Mouse (Mus musculus) right cerebral cortex, postnatal 25 days (tissue): ENCODE measurements around the gene Plcb3.
"Not testable (repeated sequence)": the region's sequence is repeated elsewhere in the genome, so short reads cannot be mapped to it uniquely, and the experiment has no call there.

ENCODE experiments used
- DNase-seq: peaks from one replicate; pipeline ENCODE4 v3.0.0; 2022

Gene Plcb3

DNA sequence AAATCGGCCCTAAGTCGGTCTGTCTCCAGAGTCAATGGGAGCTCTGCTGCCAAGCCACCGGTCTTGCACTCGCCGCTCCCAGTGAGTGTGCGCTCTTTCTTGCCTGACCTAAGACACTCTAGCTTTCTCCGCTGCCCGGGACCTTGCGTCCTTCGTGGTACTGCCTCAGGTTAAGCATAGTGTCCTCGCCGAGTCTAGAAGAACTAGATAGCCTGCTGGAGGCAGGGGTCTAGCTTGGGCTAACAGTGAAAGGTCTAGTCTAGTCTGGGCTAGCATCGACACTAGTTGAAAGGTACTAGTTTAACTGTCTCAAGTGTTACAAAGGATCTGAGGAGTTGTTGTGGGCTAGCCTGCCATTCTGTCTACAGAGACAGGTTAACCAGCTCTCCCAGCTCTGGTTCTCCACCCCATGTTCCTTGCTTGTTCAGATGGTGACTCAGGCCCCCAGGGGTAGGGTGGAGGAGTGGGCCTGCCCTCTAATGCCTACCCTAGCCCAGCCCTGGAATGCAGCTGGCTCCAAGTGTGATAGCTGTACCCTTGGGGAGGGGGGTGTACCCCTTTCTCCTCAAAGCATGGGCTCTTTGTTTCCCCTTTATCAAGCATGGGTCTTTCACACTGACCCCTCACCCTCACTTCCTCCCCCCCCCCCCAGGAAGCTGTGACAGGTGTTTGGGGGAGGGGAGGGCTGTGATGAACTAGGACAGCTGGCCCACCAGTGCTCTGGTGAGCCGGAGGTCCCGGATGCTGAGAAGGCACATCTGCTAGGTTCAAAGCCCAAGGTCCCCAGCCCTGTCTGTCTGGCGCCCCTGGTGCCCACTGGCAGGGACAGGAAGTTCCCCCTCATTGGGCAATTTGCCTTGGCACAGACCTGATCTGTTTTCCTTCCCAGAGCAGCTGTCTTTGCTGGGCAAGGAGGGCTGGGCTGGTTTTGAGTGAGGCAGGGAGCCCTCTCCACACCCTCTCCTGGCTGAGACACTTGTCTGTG is at the start of gene Plcb3:
Gene Plcb3 (minus strand): TSS at position 934 of the 985 bp plus-strand sequence.
- peak; percentile 52 for DNase-seq

DNA sequence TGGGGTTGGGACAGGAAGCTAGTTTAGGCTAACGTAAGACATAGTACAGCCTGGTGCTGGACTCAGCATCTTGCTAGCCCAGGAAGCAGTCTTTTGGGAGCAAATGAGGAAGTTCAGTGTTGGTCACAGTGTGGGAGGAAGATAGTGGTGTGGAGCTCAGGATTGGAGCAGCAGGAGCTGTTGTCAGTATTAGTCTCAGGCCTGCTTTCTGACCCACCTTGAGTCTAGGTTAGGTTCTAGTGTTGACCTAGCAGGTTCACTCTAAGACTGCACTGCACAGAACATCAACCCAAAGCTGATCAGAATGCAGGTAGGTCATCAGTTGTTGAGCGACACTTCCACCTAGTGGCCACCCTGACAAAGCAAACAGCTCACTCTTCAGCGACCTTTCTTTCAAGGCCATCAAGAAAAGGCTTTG is 44.0 kb upstream of the Plcb3 start:
- DNase-seq = no peak

DNA sequence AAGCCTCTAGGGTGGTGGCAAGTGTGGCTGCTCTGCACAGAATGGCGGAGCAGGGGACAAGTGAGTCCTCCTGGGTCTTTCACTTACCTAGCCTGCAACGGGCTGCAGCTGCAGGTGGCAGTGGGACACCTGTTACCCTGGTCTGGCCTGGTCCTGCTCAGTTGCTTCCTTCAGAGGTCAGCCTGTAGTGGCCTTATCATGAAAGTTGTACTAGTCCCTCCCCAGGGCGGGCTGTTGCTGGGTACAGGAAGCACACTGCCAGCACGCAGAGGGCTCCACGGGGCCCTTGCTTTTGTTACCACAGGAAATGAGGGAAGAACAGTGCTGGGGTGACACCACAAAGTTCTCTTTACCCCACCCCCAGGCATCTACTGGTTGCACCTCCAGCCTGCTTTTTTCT is 42.9 kb upstream of the Plcb3 start, which contains the start of gene Fermt3:
Gene Fermt3 (minus strand): TSS at position 279 of the 400 bp plus-strand sequence.
- no peak for DNase-seq

DNA sequence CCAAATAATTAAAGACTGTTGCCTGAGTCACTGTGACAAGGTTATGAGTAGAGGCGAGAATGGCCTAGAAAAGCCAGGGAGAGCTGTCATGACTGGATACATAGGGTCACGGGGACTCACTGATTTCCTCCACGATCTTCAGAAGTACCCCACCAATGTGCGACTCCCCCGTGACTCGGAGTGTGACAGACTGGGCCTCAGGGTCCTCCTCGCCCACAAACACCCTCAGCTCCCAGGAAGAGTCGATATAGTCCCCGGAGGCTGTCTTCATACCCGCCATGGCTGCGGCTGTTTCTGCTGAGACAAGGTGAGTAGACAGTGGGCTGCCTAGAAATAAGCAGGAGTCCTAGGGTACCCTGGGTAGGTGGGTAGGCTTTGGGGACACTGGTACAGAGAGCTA is 42.3 kb upstream of the Plcb3 start:
- DNase-seq = no peak

DNA sequence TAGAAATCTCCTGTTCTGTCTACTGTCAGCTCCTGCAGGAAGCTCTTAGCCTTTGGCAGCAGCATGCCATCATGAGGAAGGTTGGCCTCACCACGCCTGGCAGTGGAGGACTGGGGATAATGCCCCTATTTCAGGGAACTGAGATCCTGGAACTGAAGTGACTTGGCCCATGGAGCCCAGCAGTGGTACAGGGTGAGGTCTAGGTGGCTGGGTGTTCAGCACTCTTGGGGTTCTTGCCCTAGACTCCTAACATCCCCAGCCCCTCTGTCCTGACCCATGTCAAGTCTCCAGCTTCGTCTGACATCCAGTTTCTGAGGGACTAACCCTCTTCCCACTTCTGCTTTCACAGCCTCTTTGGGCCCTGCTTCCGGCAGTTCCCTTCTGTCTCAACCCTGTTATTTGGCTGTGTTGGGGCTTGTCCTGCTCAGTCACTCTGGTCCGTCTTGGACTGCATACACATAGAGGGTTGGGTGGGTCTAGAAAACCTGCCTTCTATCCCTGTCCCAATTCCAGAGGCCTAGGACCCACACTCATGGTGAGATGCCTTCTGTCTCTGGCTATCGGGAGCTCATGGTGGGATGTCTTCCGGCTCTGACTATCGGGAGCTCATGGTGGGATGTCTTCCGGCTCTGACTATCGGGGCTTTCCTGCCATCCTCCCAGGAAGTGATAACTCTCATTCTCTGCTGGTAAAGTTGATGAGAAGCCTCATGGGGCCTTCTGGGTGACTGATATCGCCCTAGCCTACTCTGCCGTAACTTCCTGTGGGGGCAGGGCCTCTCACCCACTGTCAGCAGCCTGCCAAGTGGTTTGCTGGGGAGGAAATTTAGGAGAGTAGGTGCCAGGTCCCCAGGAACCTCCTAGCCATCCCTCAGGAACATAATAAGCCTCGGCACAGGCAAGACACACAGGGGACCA is 41.5 kb upstream of the Plcb3 start:
- no peak for DNase-seq

DNA sequence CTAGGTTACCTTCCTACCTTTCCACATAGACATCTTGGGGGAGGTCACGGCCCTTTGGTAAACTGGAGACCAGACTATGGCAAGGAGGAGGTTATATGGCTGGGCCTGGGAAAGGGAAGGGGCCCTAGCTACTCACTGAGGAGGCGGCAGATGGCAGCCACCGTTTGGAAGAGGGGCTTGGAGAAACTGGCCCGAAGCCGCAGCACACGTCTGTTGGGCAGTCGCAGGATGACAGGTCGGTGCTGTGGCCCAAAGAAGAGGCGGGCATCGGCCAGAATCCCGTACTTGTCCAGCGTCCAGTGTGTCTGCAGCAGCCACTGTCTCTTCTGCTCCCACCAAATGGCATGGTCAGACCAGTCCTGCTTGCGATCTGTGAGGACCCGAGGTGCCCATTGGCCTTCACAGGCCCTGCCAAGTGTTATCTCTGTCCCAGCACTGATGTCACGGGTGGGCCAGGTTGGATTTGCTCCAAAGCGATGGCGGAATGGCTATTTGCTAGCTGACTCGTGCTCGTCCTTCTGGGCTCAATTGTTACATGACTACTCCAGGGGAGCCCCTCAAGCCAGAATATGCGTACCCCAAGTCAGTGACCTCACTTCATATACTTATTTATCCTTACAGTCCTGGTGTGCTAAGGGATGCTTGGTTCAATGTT is 38.3 kb upstream of the Plcb3 start:
- DNase-seq = no peak

DNA sequence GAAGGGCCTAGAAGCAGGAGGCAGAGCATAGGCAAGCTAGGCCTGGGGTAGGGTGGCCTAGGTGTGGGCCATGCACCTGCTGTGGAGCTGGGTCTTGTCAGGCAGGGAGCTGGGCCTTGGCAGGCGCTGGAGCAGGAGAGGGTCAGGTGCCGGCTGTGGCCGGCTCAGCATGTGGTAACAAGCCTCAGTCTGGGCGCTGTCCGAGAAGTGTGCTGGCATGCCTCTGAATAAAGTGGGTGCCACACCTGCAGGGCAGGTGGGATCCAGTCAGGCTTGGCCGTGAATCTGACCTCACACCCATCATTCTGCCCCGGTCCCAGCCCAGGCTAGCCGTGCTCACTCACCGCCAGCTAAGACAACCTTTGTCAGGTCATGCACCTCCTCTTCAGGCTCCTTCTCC is 37.7 kb upstream of the Plcb3 start:
- no peak for DNase-seq

DNA sequence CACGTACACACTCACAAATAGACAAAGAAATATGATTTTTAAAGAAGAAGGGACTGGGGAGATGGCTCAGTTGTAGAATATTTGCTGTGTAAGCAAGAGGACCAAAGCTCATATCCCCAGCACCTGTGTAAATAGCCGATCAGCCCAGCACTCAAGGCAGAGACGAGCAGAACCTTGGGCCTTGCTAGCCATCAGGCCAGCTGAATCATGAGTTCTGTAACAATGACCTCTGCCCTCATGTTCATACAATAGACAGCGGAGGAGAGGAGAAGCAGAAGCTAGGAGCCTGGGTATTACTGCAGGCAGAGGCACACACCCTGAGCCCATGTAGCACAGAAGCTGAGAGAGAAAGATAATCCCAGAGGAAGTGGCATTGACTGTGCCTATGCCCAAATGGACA is 36.2 kb upstream of the Plcb3 start:
- DNase-seq = no peak

DNA sequence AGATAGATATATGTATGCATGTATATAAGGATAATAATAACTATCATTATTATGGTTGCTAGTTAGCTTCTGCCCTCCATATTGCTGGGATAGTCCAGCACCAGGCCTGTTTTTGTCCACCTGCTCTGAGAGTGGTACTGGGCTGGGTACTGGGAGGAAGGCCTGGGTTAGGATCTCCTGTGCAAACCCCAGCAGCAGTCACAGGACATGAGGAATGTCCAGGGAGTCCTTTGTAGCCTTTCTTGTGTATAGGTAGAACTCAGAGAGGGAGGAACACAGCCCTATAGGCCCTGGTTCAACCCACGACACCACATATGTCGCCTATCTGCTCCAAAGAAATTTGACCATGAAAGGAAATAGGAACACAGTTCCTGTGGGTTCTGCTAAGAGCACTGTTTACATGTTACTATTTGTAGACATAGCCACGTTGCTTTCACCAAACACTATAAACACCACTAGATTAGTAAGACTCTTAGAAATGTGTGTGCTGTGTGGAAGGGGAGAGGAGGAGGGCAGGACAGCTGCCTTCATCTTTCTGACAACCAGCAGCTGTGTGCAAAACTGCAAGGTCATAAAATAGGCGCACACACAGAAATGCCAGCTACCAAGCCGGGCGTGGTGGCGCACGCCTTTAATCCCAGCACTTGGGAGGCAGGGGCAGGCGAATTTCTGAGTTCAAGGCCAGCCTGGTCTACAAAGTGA is 30.8 kb upstream of the Plcb3 start:
- no peak for DNase-seq

DNA sequence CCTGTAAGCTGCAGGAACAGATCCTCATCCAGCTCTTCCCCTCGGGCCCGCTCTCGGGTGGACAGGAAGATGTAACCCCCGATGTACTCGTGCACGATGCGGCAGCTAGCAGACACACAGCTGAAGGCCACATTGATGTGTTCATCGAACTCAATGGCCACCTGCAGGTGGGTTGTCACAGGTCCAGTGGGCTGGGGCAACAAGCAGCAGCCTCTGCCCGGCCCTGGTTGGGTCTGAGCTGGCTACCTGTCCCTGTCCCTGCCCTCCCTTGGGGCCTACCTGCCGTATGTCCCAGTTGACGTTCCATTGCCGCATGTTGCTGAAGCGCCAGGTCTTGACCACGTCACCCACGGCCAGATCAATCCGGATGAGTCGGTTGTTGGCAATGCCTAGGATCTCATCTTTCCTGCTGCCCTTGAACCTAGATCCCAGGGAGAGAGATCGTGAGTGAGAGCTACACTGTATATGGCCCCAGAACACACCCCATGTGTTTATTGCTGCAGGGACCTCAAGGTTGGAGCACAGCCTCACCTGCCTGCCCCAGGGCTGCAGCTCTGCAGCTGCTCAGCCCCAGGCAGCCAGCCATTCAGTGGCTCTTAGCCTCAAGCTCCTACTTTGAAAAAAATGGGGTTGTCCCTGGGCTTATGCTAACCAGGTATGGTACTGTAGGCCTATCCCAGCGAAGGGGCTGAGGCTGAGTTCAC is 23.2 kb upstream of the Plcb3 start:
- DNase-seq = no peak

DNA sequence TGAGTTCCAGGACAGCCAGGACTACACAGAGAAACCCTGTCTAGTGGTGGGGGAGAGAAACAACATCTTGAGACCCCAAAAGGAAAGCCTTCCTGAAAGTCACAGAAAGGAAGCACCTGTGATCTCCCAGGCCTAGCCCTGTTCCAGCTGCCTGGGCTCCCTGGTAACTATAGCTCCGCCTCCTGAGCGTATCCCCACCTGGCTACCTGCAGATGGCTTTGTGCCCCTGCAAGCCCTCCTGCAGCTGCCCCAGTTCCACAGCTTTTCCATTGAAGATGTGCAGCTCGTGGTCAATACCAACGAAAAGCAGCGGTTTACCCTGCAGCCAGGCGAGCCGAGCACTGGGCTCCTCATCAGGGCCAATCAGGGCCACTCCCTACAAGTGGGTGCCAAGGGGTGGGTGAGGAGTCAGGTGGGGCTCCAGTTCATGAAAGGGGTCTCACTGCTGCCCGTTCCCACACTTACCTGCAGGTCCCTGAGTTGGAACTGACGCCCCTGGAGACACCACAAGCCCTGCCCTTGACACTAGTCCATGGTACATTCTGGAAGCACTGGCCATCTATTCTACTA is 21.5 kb upstream of the Plcb3 start:
- no peak for DNase-seq

DNA sequence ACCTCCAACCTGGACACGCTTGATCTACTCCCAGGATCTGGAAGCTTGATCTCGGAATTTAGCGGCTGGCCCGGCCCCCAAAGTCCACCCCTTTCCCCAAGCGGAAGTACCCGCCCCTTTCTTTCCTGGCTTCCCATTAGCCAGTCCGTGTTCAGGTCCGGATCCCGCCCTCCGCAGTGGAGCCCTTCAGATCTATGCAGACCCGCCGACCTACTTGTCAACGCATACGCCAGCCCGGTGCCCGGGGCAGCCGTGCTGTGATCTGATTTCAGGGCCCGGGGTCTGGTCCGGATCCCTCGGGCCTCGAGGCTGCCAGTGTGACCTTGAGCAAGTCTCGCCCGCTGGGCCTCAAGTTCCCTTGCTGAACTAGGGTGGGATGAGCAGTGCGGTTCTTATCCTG is 19.7 kb upstream of the Plcb3 start, which contains the start of the genes Nudt22 and Trpt1:
Gene Nudt22 (minus strand): TSS at position 112 of the 400 bp plus-strand sequence.
Gene Trpt1 (plus strand): TSS at position 126 of the 400 bp plus-strand sequence.
- DNase-seq = peak; percentile 81

DNA sequence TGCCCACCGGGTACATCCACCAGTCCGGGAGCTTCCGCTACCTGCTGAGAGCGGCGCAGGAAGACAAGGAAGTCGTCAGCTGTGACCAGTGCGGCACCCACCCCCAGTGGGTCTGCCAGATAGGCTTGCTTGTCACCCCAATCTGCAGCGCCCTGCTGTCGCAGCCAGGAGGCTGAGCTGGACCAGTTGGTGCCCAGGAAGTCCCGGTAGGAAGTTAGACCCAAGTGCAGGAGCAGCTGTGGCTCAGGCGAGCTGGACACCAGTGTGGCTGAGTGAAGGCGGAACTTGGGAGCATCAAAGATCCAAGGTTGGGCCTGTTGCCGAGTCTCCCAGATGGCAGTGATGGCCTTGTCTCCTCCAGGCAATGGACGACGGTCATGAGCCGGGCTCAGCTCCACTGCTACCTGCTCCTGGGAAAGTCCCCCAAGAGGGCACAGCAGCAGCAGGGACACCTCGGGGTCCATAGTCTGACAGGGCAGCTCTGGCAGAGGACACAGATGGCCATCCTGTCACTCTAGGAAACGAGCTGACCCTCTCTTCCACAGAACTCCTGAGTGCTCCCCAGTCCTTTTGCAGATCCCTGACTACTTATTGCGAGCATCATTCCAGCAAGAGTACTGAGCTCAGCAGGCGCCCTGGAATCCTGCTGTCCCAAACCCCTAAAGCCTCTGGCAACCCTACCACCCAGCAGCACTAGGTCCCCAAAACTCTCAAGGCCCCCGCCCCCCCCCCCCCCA is 19.2 kb upstream of the Plcb3 start:
- no peak for DNase-seq

DNA sequence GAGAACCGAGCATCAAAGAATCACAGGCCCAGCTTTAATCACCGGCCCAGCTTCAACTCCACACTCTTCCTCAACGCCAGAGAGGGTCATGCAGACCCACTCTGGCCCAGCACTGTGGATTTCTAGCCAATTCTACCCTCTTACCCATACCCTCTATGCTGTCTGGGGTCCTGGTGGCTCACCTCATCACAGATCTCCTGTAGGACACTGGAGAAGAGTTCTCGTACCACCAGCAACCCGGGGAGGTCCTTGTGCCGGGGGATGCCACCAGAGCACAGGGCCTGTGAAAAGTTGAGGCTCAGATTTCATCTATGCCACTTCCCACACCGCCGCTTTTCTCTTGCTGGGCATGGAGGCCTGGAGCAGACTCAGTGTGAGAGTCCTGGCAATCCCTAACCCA is 18.2 kb upstream of the Plcb3 start:
- DNase-seq = no peak

DNA sequence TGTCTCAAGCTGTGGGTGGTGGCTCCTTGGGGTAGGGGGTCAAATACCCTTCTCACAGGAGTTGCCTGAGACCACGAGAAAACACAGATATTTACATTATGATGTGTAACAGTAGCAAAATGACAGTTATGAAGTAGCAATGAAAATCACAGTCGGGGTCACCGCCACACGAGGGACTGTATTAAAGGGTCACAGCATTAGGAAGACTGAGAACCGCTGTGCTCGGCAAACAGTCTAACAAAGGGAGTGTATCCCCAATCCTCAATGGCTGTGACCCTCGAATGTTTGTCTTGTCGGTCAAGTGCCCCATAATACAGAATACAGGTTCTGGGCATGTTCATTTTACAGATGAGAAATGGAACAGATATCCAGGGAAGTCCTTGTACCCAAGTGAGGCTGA is 17.7 kb upstream of the Plcb3 start:
- DNase-seq = no peak

DNA sequence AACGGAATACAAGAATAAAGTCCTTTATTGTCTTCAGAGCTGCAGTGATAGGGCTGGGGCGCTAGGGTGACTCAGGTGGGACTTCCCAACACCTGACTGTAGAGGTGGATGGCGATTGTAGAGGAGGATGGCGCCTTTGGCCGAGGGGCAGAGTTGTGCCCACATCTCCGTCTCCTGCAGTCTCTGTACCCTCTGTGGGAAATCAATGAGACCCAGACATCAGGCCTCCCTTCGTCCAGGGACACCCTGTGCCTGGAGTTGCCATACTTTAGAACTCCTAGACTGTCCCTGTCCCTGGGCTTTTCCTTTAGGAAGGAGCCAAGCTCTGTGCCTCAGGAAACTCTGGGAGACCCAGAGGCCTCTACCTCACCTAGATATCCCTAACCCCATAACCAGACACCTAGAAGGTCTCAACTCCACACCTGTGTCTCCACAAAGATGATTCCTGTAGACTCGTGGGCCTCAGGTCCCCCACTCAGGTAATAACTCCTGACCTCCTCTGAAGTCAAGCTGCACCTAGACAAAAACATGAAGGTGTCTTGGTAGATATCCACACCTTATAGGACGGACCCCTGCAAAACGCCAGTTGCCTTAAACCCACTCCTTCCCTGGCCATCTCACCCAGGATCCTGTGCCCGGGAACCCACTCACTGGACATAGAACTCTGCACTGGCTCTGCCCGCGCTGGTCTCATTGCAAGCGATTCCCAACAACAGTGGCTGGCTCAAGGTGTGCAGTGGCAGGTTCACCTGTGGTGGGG is 16.9 kb upstream of the Plcb3 start:
- no peak for DNase-seq

DNA sequence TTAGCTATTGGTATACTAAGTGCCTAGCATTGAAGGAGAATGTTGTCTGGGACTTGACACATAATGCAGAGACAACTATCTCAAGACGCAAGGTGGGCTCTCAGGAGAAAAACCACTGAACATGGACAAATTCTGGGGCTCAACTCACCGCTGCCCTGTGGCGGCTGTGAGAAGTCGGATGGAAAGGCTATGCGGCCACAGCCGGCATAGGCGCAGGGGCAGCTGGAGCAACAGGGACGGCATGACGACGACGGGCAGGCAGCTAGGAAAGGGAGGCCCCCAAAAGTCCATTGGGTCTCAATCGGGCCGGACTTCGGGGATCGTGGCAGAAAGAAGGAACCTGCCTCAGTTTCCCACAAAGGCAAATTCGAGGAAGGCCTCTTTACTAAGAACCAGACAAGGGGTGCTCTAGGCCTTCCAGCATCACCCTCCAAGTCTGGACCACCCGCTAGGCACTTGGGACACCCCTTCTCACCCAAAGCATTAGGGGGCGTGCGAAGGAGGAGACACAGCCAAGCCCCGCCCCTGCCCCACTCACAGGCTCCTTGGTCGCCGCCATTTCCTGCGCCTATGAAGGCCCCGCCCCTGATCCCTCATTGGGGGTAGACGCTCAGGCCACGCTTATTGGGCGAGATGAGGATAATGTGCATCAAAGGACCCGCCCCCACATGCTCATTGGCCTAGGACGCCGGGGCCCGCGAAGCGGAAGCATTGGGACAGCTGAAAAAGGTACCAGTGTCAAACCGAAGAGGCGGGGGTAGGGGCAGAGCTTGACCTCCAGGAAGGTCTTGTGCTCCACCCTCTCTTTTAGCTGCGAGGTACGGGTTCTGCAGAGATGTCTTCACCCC is 16.0 kb upstream of the Plcb3 start, which contains the start of gene Dnajc4:
Gene Dnajc4 (minus strand): TSS at position 562 of the 848 bp plus-strand sequence.
- peak; percentile 93 for DNase-seq

DNA sequence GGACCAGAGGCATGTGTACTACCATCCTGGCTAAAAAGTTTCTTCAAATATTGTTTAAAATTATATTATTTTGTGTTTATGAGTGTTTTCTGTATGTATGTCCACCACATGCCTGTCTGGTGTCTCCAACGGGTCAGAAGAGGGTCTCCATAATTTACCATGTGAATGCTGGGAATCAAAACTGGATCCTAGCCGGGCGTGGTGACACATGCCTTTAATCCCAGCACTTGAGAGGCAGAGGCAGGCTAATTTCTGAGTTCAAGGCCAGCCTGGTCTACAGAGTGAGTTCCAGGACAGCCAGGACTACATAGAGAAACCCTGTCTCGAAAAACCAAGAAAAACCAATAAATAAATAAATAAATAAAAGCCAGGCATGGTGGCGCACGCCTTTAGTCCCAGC is 14.9 kb upstream of the Plcb3 start:
- not testable (repeated sequence) for DNase-seq
